12 mouse cellular contexts compared by ENCODE assay signal in the genomic region with DNA sequence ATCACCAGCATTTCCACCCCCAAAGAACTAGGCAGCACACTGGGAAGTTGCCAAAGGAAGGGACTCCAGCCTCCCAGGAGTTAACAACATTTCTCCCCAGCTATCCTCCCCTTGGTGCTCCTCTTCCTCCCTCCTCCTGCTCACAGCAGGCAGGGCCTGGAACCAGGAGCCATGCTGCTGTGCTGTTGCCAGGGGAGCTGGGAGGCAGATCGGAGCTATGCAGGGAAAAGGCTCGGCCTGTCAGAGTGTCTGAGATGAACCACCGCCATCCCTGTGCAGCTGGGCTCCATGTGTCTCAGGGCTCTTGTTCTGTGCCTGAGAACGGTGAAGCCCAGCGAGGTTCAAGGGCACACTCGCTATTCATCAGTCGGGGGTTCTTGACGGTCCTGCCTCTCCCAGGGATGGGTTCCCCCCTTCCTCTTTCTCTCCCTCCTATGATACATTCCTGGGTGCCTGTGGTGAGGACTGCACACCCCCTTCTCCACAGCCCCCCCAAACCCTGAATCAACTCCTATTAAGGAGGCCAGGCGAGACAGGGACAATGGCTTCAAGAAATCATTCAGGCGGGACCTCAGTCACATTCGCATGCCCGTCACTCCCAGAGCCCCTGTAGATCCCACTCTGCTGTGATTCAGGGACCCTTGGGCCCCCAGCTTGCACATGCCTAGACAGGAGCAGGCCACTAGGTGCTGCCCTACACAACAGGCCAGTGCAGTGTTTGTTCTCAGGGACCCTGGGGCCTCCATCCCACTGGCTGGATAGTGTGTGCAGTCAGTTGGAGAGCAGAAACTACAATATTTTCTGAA.
DNase-seq lines count a peak whose midpoint lies in the region; ATAC-seq and TF ChIP-seq lines count a peak whose summit lies in the region.
"Had no signal": no experiment of that assay in that cellular context is flagged by ENCODE, and none has a peak within 500 bp of the region (broad histone marks: within the 10 kb centered on the region; RNA-seq: fewer than 3 reads in every experiment).

No protein-coding gene starts in this region.

- H3K27me3 ChIP-seq in embryonic facial prominence, embryonic 10.5 days (replicated peaks; ENCODE audit: low read depth, poor library complexity, severe bottlenecking) = peaks cover 100% of the 10 kb centered on the region
- H3K27me3 ChIP-seq in hindbrain, embryonic 14.5 days (ENCODE audit: control insufficient read depth, insufficient read depth, low read length) = 0 out of 2 replicates have a peak, but pooled peaks cover 5% of the 10 kb centered on the region
- H3K27me3 ChIP-seq in neural tube, embryonic 12.5 days (replicated peaks) = peaks cover 24% of the 10 kb centered on the region
- H3K27me3 ChIP-seq in thymus, adult 2 months (ENCODE audit: control insufficient read depth, insufficient read depth, low read length) = peaks cover 16% of the 10 kb centered on the region

- intact Hi-C loops in heart, postnatal 25 days (cut with DNase I) = no loop called here

- DNase-seq in frontal cortex, adult 2 months (ENCODE audit: extremely low spot score in 1 of 2, low spot score in 1 of 2) = no peak
- no peak for DNase-seq in embryonic facial prominence, embryonic 10.5 days (ENCODE audit: low spot score)
- no peak for DNase-seq in hindbrain, embryonic 14.5 days (ENCODE audit: low spot score)
- DNase-seq in frontal cortex, postnatal 36 days (ENCODE audit: low spot score in 2 of 2) = no peak
- no peak for DNase-seq in heart, postnatal 25 days (ENCODE audit: low spot score)
- no peak for DNase-seq in thymus, adult 2 months
- DNase-seq: heart, adult 2 months; liver had no signal

- H3K4me2 ChIP-seq in hindbrain, embryonic 14.5 days (replicated peaks) = no peak overlapping the region
- H3K4me2 ChIP-seq in neural tube, embryonic 12.5 days (replicated peaks) = no peak overlapping the region
- H3K4me2 ChIP-seq: stomach, embryonic 15.5 days had no signal

- peak overlapping the region; percentile 20; the same call in 1 of the 2 replicates for H3K9ac ChIP-seq in hindbrain, embryonic 14.5 days
- no peak overlapping the region for H3K9ac ChIP-seq in neural tube, embryonic 12.5 days
- H3K9ac ChIP-seq: stomach, embryonic 15.5 days had no signal

- H3K4me3 ChIP-seq in embryonic facial prominence, embryonic 10.5 days = no peak overlapping the region
- no peak overlapping the region for H3K4me3 ChIP-seq in hindbrain, embryonic 14.5 days (replicated peaks; ENCODE audit: low read length)
- H3K4me3 ChIP-seq in neural tube, embryonic 12.5 days = no peak overlapping the region
- H3K4me3 ChIP-seq in thymus, adult 2 months (ENCODE audit: control insufficient read depth, insufficient read depth, low read length) = no peak overlapping the region
- H3K4me3 ChIP-seq: heart, adult 2 months; stomach, embryonic 15.5 days had no signal

- H3K9me3 ChIP-seq in embryonic facial prominence, embryonic 10.5 days = no peaks in the 10 kb centered on the region
- no peaks in the 10 kb centered on the region for H3K9me3 ChIP-seq in hindbrain, embryonic 14.5 days (ENCODE audit: control insufficient read depth, low read length)
- H3K9me3 ChIP-seq in neural tube, embryonic 12.5 days = no peaks in the 10 kb centered on the region
- H3K9me3 ChIP-seq: stomach, embryonic 15.5 days had no signal

- H3K36me3 ChIP-seq in embryonic facial prominence, embryonic 10.5 days (replicated peaks) = no peaks in the 10 kb centered on the region
- H3K36me3 ChIP-seq in hindbrain, embryonic 14.5 days (replicated peaks; ENCODE audit: control insufficient read depth, insufficient read depth) = peaks cover 54% of the 10 kb centered on the region
- peaks cover 48% of the 10 kb centered on the region for H3K36me3 ChIP-seq in neural tube, embryonic 12.5 days
- H3K36me3 ChIP-seq in thymus, adult 2 months (ENCODE audit: control insufficient read depth, insufficient read depth, low read length) = no peaks in the 10 kb centered on the region
- H3K36me3 ChIP-seq: stomach, embryonic 15.5 days had no signal

- H3K27ac ChIP-seq in embryonic facial prominence, embryonic 10.5 days (replicated peaks) = peak overlapping the region; percentile 30; the same call in 1 of the 2 replicates
- peak overlapping the region; percentile 93 for H3K27ac ChIP-seq in hindbrain, embryonic 14.5 days
- H3K27ac ChIP-seq in neural tube, embryonic 12.5 days = peak overlapping the region; percentile 98
- H3K27ac ChIP-seq in thymus, adult 2 months (ENCODE audit: control insufficient read depth, insufficient read depth, low read length) = no peak overlapping the region
- H3K27ac ChIP-seq: heart, adult 2 months; stomach, embryonic 15.5 days had no signal

- peaks cover 38% of the 10 kb centered on the region for H3K4me1 ChIP-seq in embryonic facial prominence, embryonic 10.5 days
- H3K4me1 ChIP-seq in hindbrain, embryonic 14.5 days (replicated peaks; ENCODE audit: control insufficient read depth, insufficient read depth, low read length) = peaks cover 32% of the 10 kb centered on the region
- H3K4me1 ChIP-seq in neural tube, embryonic 12.5 days = peaks cover 87% of the 10 kb centered on the region
- H3K4me1 ChIP-seq in thymus, adult 2 months (replicated peaks; ENCODE audit: control insufficient read depth, insufficient read depth, low read length) = peaks cover 4% of the 10 kb centered on the region; the same call in 1 of the 2 replicates

- no peak for TF ChIP-seq POLR2A in thymus, adult 2 months (IDR thresholded peaks at IDR 0.05; ENCODE audit: control insufficient read depth, extremely low read depth, insufficient read depth, low read length, poor library complexity)

- TF ChIP-seq CTCF in thymus, adult 2 months (IDR thresholded peaks at IDR 0.05; ENCODE audit: borderline replicate concordance, control insufficient read depth, extremely low read depth, insufficient read depth, low read length, poor library complexity) = no peak

- peak; percentile 32 for ATAC-seq in frontal cortex, adult (ENCODE audit: low TSS enrichment)
- peak; percentile 69 for ATAC-seq in hindbrain, embryonic 14.5 days (ENCODE audit: low FRiP score)
- ATAC-seq in neural tube, embryonic 12.5 days (ENCODE audit: low FRiP score, low read depth) = peak; percentile 66
- ATAC-seq: inflammation-experienced regulatory T-cells, adult 6 months had no signal

- whole genome bisulfite sequencing in embryonic facial prominence, embryonic 10.5 days = 13% methylated on average over 12 of the region's 12 CpGs
- WGBS in hindbrain, embryonic 14.5 days = 9% methylated on average over 12 of the region's 12 CpGs
- WGBS in neural tube, embryonic 12.5 days = 2% methylated on average over 12 of the region's 12 CpGs
- WGBS in thymus, adult 2 months = 35% methylated on average over 12 of the region's 12 CpGs
